Mouse (Mus musculus) layer of hippocampus, adult 6 months (tissue): ENCODE measurements around the gene Dph5. TPM values are rescaled to one million over a fixed set of nuclear protein-coding genes. Genes with fewer than 3 reads are reported as not detected.

Experiments used
- long read RNA-seq, 2 experiments: library from polyadenylated mRNA; unstranded; transcript quantifications; one replicate each; pipeline ENCODE4 v2.0.0; 2019 to 2020
- microRNA-seq: library from miRNA; unstranded; fragments of <30 nt; microRNA quantifications from one replicate; pipeline ENCODE4 v1.2.0, GENCODE M21; 2020
- polyA plus RNA-seq: library from polyadenylated mRNA; unstranded; fragments of <200 nt; fragmentation: Nextera tagmentation; gene quantifications from 2 replicates; pipeline ENCODE4 v1.2.3, GENCODE M21; 2021

The Dph5 gene
- 15.8 and 17.4 TPM in 2 replicates for polyA plus RNA-seq
- long read RNA-seq, experiment 1, transcript Dph5-202 (4 exons, 1,836 nt), result minor isoform, 7 of 24 reads
- long read RNA-seq, experiment 1, transcript Dph5-201 (8 exons, 1,576 nt), result major isoform, 13 of 24 reads
- long read RNA-seq, experiment 1, partial matches to known transcripts, result 1 of 24 reads
- long read RNA-seq, experiment 1, other reads (novel, unspliced or antisense), result 3 of 24 reads
- long read RNA-seq, experiment 2, full-length matches to known transcripts, result 66 of 75 reads
- long read RNA-seq, experiment 2, partial matches to known transcripts, result 2 of 75 reads
- long read RNA-seq, experiment 2, other reads (novel, unspliced or antisense), result 7 of 75 reads

DNA sequence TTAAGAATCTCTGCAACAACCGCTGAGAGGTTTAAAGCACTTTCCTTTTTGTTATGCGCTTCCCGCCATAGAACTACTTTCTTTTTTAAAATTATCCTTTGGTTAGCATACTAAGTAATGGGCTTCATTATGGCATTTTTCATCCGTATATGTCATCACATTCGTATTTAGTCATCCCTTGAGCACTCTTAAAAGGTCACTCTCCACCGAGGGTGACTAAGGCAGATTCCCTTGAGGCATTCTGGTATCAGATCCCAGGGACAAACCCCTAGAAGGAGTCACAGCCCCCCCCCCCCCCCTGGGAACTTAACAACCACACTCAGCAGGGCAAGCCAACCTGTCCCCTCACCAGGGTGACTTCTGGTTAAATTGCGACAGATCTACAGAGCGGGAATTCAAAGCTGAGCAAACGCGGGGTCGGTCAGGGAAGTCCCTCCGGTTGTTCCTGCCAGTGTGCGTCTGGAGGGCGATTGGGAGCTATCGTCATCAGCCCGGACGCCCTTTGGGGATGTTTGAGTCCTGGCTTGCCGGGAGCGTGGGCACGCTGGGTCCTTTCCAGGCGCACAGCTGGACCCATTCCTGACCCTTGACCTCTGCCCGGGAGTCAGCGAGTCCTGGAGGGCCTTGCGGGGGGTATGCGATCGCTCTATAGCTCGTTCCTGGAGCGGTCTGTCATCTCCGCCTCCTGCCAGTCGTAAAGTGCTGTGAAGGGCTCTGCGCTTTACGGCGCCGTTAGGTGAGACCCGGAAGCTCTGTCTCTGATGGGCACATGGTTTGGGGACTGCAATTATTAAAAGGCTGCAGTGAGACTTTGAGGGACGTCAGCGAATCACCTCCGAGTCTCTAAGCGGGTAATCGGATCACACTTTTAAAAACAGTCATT is at the start of gene Dph5:
Gene Dph5 (plus strand): TSS at position 411 of the 883 bp plus-strand sequence.

Small RNA genes within 50 kb of the gene (microRNA-seq; reads per million reads assigned to microRNA genes)
- not detected for gene Mir669n

Other genes with a start within 250 kb of the Dph5 start
- gene S1pr1, start 172.8 kb upstream of the Dph5 start, polyA plus RNA-seq, result 106 and 121 TPM in 2 replicates
- 8.7 and 9.7 TPM in 2 replicates for gene Slc30a7, start 119.6 kb downstream of the Dph5 start, polyA plus RNA-seq
- 72.3 and 76.7 TPM in 2 replicates for gene Extl2, start 119.6 kb downstream of the Dph5 start, polyA plus RNA-seq
- gene Vcam1, start 241.9 kb downstream of the Dph5 start, polyA plus RNA-seq, result 12.5 and 19.2 TPM in 2 replicates